In the genomic region with DNA sequence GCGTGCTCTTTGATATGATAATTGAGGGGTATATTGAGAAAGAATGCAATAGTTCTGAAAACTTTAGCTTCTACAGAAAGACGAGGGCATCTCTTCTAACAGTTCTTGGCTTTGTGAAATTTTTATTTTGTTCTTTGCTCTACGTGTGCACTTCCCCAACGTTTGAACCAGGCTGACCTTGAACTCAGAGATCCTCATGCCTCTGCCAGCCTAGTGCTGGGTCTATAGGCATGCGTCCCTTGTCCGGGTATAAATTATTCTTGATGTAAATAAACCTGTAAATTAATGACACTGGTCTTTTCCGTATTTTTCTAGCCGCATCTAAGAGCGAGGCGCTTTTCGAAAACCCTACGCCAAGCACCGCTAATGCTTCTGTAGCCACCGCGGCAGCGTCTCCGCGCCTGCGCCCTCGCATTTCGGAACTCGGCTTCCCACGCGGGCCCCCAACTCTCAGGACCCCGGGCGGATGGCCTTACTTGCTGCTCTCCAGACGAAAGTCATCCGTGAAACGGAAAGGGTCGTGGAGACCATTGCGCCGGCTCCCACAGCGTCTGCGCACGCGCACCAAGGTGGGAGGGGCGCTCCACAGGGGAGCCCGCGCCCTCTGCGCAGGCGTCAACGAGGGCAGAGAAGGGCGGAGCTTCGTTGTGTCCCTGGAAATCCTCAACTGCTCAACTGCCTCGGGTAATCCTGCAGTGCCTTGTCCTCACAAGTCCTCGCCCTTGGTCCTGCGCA, we compare ENCODE assay signal across 8 mouse cellular contexts. TPM values are rescaled to one million over a fixed set of nuclear protein-coding genes. Genes with fewer than 3 reads are reported as not detected.
DNase-seq lines count a peak whose midpoint lies in the region; ATAC-seq lines count a peak whose summit lies in the region.

A gene (minus strand): TSS at position 587 of the 735 bp plus-strand sequence.

- no peaks in the 10 kb centered on the region for H3K27me3 ChIP-seq in heart, embryonic 13.5 days (replicated peaks)
- H3K27me3 ChIP-seq in liver, embryonic 12.5 days (replicated peaks): no peaks in the 10 kb centered on the region
- no peaks in the 10 kb centered on the region for H3K27me3 ChIP-seq in stomach, embryonic 15.5 days (replicated peaks)

- peak within 1 kb of the TSS; percentile 76 for H3K4me2 ChIP-seq in heart, embryonic 13.5 days
- peak within 1 kb of the TSS; percentile 72 for H3K4me2 ChIP-seq in liver, embryonic 12.5 days
- H3K4me2 ChIP-seq in stomach, embryonic 15.5 days: peak within 1 kb of the TSS; percentile 69

- peak within 1 kb of the TSS; percentile 83 for H3K27ac ChIP-seq in brown adipose tissue, adult 24 weeks (replicated peaks; ENCODE audit: low read depth, low read length)
- peak within 1 kb of the TSS; percentile 94 for H3K27ac ChIP-seq in heart, embryonic 13.5 days (replicated peaks)
- peak within 1 kb of the TSS; percentile 76 for H3K27ac ChIP-seq in liver, embryonic 12.5 days
- peak within 1 kb of the TSS; percentile 81 for H3K27ac ChIP-seq in stomach, embryonic 15.5 days

- H3K9ac ChIP-seq in heart, embryonic 13.5 days: peak within 1 kb of the TSS; percentile 93
- H3K9ac ChIP-seq in liver, embryonic 12.5 days: peak within 1 kb of the TSS; percentile 90
- H3K9ac ChIP-seq in stomach, embryonic 15.5 days: peak within 1 kb of the TSS; percentile 57

- peak within 1 kb of the TSS; percentile 81 for H3K4me3 ChIP-seq in brown adipose tissue, adult 24 weeks (ENCODE audit: insufficient read depth, low read depth, low read length)
- H3K4me3 ChIP-seq in heart, embryonic 13.5 days: peak within 1 kb of the TSS; percentile 83
- peak within 1 kb of the TSS; percentile 83 for H3K4me3 ChIP-seq in liver, embryonic 12.5 days
- peak within 1 kb of the TSS; percentile 62 for H3K4me3 ChIP-seq in stomach, embryonic 15.5 days (replicated peaks)

- H3K36me3 ChIP-seq in heart, embryonic 13.5 days: peaks cover 36% of the 10 kb centered on the region
- peaks cover 29% of the 10 kb centered on the region for H3K36me3 ChIP-seq in liver, embryonic 12.5 days
- peaks cover 5% of the 10 kb centered on the region; the same call in 1 of the 2 replicates for H3K36me3 ChIP-seq in stomach, embryonic 15.5 days

- ATAC-seq in heart, embryonic 13.5 days (ENCODE audit: extremely low read depth, insufficient number of reproducible peaks, low FRiP score, low TSS enrichment): peak; percentile 90
- peak; percentile 98 for ATAC-seq in liver, embryonic 12.5 days
- peak; percentile 98 for ATAC-seq in stomach, embryonic 15.5 days (ENCODE audit: insufficient read depth, low FRiP score, low read depth)

- H3K4me1 ChIP-seq in brown adipose tissue, adult 24 weeks (ENCODE audit: control insufficient read depth, insufficient read depth, insufficient read length, low read length): peaks cover 2% of the 10 kb centered on the region; the same call in 1 of the 2 replicates
- peaks cover 9% of the 10 kb centered on the region for H3K4me1 ChIP-seq in heart, embryonic 13.5 days
- peaks cover 9% of the 10 kb centered on the region for H3K4me1 ChIP-seq in liver, embryonic 12.5 days
- no peaks in the 10 kb centered on the region for H3K4me1 ChIP-seq in stomach, embryonic 15.5 days

- WGBS in heart, embryonic 13.5 days: 1% methylated on average over 47 of the region's 47 CpGs
- WGBS in liver, embryonic 12.5 days (ENCODE audit: insufficient replicate concordance): 1% methylated on average over 47 of the region's 47 CpGs
- 1% methylated on average over 47 of the region's 47 CpGs for WGBS in stomach, embryonic 15.5 days

- DNase-seq in CD4-positive, CD25-positive, alpha-beta regulatory T cell, adult 2 months (ENCODE audit: low read depth, low spot score): peak; percentile 95
- peak; percentile 58 for DNase-seq in fat pad, adult 2 months (ENCODE audit: extremely low read depth, low read depth, low spot score)
- DNase-seq in kidney, postnatal 10 days: peak; percentile 95
- peak; percentile 84 to 86 for DNase-seq in natural killer cell, adult 2 months (ENCODE audit: low spot score in 2 of 2)

- no peaks in the 10 kb centered on the region for H3K9me3 ChIP-seq in heart, embryonic 13.5 days
- H3K9me3 ChIP-seq in liver, embryonic 12.5 days (replicated peaks): no peaks in the 10 kb centered on the region
- H3K9me3 ChIP-seq in stomach, embryonic 15.5 days: no peaks in the 10 kb centered on the region

RNA-seq across cellular contexts. Expression of the gene that starts here (rescaled TPM):
- polyA plus RNA-seq in brown adipose tissue, adult 24 weeks (2012; ENCODE audit: insufficient read depth, insufficient read length, missing spikeins): 112 and 134 TPM in 2 replicates
- polyA plus RNA-seq in heart, embryonic 13.5 days (2015; fragmentation: Nextera tagmentation; extraction: Ambion mirVana): 68.6 and 73.2 TPM in 2 replicates
- polyA plus RNA-seq in liver, embryonic 12.5 days (2016; fragmentation: Nextera tagmentation; extraction: Ambion mirVana): 46.4 and 50.7 TPM in 2 replicates
- polyA plus RNA-seq in stomach, embryonic 15.5 days (2015; fragmentation: Nextera tagmentation; extraction: Ambion mirVana): 69.6 and 75.6 TPM in 2 replicates

Comparison
In these comparisons a context has a peak if more than half of its experiments do, and no peak if none do; other contexts are left out.
1. Peak in every context shown above with its lines: DNase-seq, ATAC-seq, H3K4me3 ChIP-seq and H3K27ac ChIP-seq.